Mouse (Mus musculus) c-Kit-positive CD71-negative TER-119-negative erythroid progenitor cells, embryonic 14.5 days (primary cell): ENCODE measurements around the gene Znrf3.

Source experiments
- DNase-seq: peaks from one replicate; pipeline ENCODE4 v3.0.0-alpha.2; 2013; ENCODE audit warnings: low read depth

Znrf3 gene

GRCm38 (mm10) chr11:5242158-5242557 lies 202.5 kb downstream of the Znrf3 start:
- DNase-seq, result no peak

GRCm38 (mm10) chr11:5239706-5240690 lies 204.6 kb downstream of the Znrf3 start:
- DNase-seq, result no peak
